Mouse (Mus musculus): ENCODE data around the gene Eps8l2.

DNA sequence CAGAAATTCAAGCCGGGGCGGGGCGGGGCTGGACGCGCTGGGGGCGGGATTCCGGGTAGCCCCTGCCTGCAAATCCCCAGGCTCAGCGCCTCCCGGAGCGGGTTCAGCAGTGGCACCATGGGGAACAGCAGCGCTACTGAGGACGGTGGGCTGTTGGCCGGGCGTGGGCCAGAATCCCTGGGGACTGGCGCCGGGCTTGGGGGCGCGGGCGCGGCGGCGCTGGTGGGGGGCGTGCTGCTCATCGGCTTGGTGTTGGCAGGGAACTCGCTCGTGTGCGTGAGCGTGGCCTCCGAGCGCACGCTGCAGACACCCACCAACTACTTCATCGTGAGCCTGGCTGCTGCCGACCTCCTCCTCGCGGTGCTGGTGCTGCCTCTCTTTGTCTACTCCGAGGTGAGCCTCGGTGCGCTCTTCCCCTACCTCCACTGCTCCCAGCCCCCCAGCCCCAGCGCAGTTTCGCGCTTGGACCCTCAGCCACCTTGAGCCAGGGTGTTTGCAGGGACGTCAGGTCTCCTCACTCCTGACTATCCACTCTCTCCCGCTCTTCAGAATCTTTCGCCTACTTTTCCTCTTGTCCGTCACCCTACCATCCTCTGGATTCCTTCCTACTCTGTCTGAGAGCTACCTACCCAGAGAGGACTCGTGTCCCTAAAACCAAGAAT lies 46.6 kb upstream of the Eps8l2 start, which contains the start of gene Drd4:
- TF ChIP-seq CTCF (IDR thresholded peaks at IDR 0.05; ENCODE audit: extremely low read depth, insufficient read length, insufficient replicate concordance, low read depth, low read length) = no peak
- no peak for TF ChIP-seq POLR2A (IDR thresholded peaks at IDR 0.05; ENCODE audit: low read depth, low read length)

All from small intestine, adult 2 months (tissue).